Mouse (Mus musculus): Measurements from ENCODE around the gene Phkg1. TPM values are rescaled to one million over a fixed set of nuclear protein-coding genes. Genes with fewer than 3 reads are reported as not detected.

Phkg1 gene
- total RNA-seq, 2 experiments from 2014 or later = 12.6 to 15.9 TPM

DNA sequence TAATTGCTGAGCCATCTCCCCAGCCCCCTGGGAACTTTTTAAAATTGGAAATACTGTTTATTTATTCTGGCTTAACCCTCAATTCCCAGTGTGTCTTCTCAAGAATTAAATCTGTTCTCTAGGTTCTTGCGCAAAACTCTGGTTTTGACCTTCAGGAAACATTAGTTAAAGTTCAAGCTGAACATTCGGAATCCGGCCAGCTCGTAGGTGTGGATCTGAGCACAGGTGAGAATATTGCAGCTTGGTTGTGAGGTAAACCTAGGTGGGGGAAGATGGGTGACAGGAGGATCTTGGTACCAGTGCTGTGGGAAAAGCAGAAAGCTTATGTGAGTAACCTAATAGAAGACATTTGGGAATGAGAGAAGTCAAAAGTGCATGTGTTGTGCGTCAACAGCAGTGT is 53.5 kb downstream of the Phkg1 start:
- DNase-seq (ENCODE audit: low spot score in 2 of 2) = no peak

Other genes with a start within 250 kb of the Phkg1 start
- gene Zfp11, start 228.4 kb downstream of the Phkg1 start, total RNA-seq (2021) = 1 to 10 TPM; 6.6 to 7.2 TPM
- gene Sept14, start 190.0 kb downstream of the Phkg1 start, total RNA-seq (2021) = not detected
- gene Mrps17, start 183.1 kb downstream of the Phkg1 start, total RNA-seq (2021) = 10 to 100 TPM; 72.6 to 81.5 TPM
- gene Nipsnap2, start 173.5 kb downstream of the Phkg1 start, total RNA-seq (2021) = 10 to 100 TPM; 78.1 to 79.6 TPM
- gene Psph, start 111.1 kb downstream of the Phkg1 start, total RNA-seq (2021) = 10 to 100 TPM; 23.7 to 28.5 TPM
- gene Sumf2, start 51.6 kb downstream of the Phkg1 start, total RNA-seq (2021) = 10 to 100 TPM; 19.9 to 25.8 TPM
- gene Chchd2, start 11.1 kb downstream of the Phkg1 start, total RNA-seq (2021) = 100 to 1,000 TPM; 411 to 434 TPM
- 1 to 10 TPM; 4.7 to 5.6 TPM for gene Zbed5, start 2.8 kb downstream of the Phkg1 start, total RNA-seq (2021)
- 1 to 10 TPM; 2.2 to 2.7 TPM for gene Nupr1l, start 10.0 kb upstream of the Phkg1 start, total RNA-seq (2021)
- gene Vkorc1l1, start 43.4 kb upstream of the Phkg1 start, total RNA-seq (2021) = 10 to 100 TPM; 46.7 to 49.4 TPM
- gene Gusb, start 104.5 kb upstream of the Phkg1 start, total RNA-seq (2021) = 10 to 100 TPM; 15.6 to 15.9 TPM
- gene Asl, start 130.7 kb upstream of the Phkg1 start, total RNA-seq (2021) = 10 to 100 TPM; 22.0 to 23.5 TPM
- 10 to 100 TPM; 34.4 to 34.7 TPM for gene Crcp, start 130.7 kb upstream of the Phkg1 start, total RNA-seq (2021)
- gene Tpst1, start 174.8 kb upstream of the Phkg1 start, total RNA-seq (2021) = 10 to 100 TPM; 41.1 to 41.8 TPM
- 10 to 100 TPM; 13.1 to 14.0 TPM for gene Kctd7, start 246.3 kb upstream of the Phkg1 start, total RNA-seq (2021)

Data from layer of hippocampus, postnatal 10 days (tissue).